17 mouse cellular contexts compared by ENCODE assay signal in the genomic region with DNA sequence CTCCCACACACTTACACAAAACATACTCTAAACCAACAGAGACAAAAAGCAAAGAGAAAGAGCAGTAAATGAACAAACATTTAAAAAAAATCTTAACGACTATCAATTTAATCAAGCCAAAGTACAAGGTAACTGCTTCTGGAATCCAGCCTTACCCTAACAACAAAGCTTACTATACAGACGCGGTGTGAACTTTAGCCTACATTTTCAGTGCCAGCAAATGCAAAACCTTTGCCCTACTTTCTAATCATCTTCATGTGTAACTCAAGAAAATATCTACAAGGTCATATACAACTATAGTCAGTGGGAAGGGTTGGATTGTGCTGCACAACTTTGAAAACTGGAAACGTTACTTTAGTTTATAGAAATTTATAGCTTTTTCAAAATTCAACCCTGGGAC. TPM values are rescaled to one million over a fixed set of nuclear protein-coding genes. Genes with fewer than 3 reads are reported as not detected.
DNase-seq lines count a peak whose midpoint lies in the region; ATAC-seq and TF ChIP-seq lines count a peak whose summit lies in the region.
"Had no signal": no experiment of that assay in that cellular context is flagged by ENCODE, and none has a peak within 500 bp of the region (broad histone marks: within the 10 kb centered on the region; RNA-seq: fewer than 3 reads in every experiment).

No protein-coding gene starts in this region.

- WGBS in heart, adult 2 months, result 33% methylated on average over 4 of the region's 4 CpGs
- WGBS in heart, embryonic 11.5 days (ENCODE audit: insufficient replicate concordance), result 79% methylated on average over 4 of the region's 4 CpGs
- 62% methylated on average over 4 of the region's 4 CpGs for WGBS in stomach, embryonic 16.5 days

- no peak for TF ChIP-seq EP300 in heart, adult 2 months (IDR thresholded peaks at IDR 0.05; ENCODE audit: insufficient read depth, low read depth, low read length)

- TF ChIP-seq POLR2A in heart, adult 2 months (IDR thresholded peaks at IDR 0.05; ENCODE audit: insufficient read depth, low read depth, low read length), result no peak

- no peak overlapping the region for H3K4me2 ChIP-seq in heart, embryonic 11.5 days
- H3K4me2 ChIP-seq in stomach, embryonic 16.5 days (ENCODE audit: low read depth, low read length), result peak overlapping the region; percentile 34; the same call in 1 of the 2 replicates
- H3K4me2 ChIP-seq: limb, embryonic 12.5 days had no signal

- no peaks in the 10 kb centered on the region for H3K9me3 ChIP-seq in heart, embryonic 11.5 days (replicated peaks; ENCODE audit: control insufficient read depth, low read length)
- no peaks in the 10 kb centered on the region for H3K9me3 ChIP-seq in stomach, embryonic 16.5 days (replicated peaks; ENCODE audit: control insufficient read depth, low read length)
- H3K9me3 ChIP-seq: limb, embryonic 12.5 days had no signal

- no peak for TF ChIP-seq CTCF in heart, adult 2 months (IDR thresholded peaks at IDR 0.05)

- no peak for ATAC-seq in heart, embryonic 11.5 days (replicated peaks; ENCODE audit: insufficient number of reproducible peaks, low FRiP score, low TSS enrichment)
- ATAC-seq in stomach, embryonic 16.5 days (ENCODE audit: insufficient read depth, low FRiP score), result no peak
- ATAC-seq in inflammation-experienced regulatory T-cells, adult 6 months, result no peak
- ATAC-seq: CD4-positive, CD25-positive, alpha-beta regulatory T cell, adult 4 months; forebrain, embryonic 16.5 days had no signal

- H3K27ac ChIP-seq in heart, adult 2 months, result peak overlapping the region; percentile 98
- H3K27ac ChIP-seq in heart, embryonic 11.5 days (ENCODE audit: low read depth, low read length), result no peak overlapping the region
- no peak overlapping the region for H3K27ac ChIP-seq in stomach, embryonic 16.5 days (ENCODE audit: low read length)
- H3K27ac ChIP-seq: limb, embryonic 12.5 days had no signal

- H3K27me3 ChIP-seq in heart, adult 2 months (ENCODE audit: control insufficient read depth, insufficient read depth, low read length), result no peaks in the 10 kb centered on the region
- no peaks in the 10 kb centered on the region for H3K27me3 ChIP-seq in heart, embryonic 11.5 days (ENCODE audit: control insufficient read depth, insufficient read depth, low read length)
- H3K27me3 ChIP-seq in stomach, embryonic 16.5 days (ENCODE audit: control insufficient read depth, insufficient read depth, low read length), result no peaks in the 10 kb centered on the region
- H3K27me3 ChIP-seq: limb, embryonic 12.5 days had no signal

- H3K36me3 ChIP-seq in heart, adult 2 months (ENCODE audit: control insufficient read depth, insufficient read depth, low read length), result peaks cover 29% of the 10 kb centered on the region
- peaks cover 1% of the 10 kb centered on the region; the same call in 1 of the 2 replicates for H3K36me3 ChIP-seq in heart, embryonic 11.5 days (ENCODE audit: control insufficient read depth, insufficient read depth, low read length)
- 0 out of 2 replicates have a peak, but pooled peaks cover under 1% of the 10 kb centered on the region for H3K36me3 ChIP-seq in stomach, embryonic 16.5 days (ENCODE audit: control insufficient read depth, insufficient read depth, low read length)

- peaks cover 6% of the 10 kb centered on the region; the same call in 1 of the 2 replicates for H3K79me2 ChIP-seq in heart, adult 2 months (replicated peaks; ENCODE audit: control insufficient read depth, insufficient read depth, low read length)

- intact Hi-C loops in heart, adult 2 months (cut with DNase I), result no loop called here

- peak overlapping the region; percentile 8 for H3K4me3 ChIP-seq in heart, adult 2 months
- no peak overlapping the region for H3K4me3 ChIP-seq in heart, embryonic 11.5 days (ENCODE audit: low read depth, low read length)
- H3K4me3 ChIP-seq in stomach, embryonic 16.5 days (replicated peaks; ENCODE audit: low read length), result no peak overlapping the region
- H3K4me3 ChIP-seq: limb, embryonic 12.5 days had no signal

- no peak for DNase-seq in heart, adult 2 months
- peak; percentile 5 for DNase-seq in retina, embryonic 14.5 days (ENCODE audit: low spot score)
- no peak for DNase-seq in retina, postnatal 1 day
- peak; percentile 69 for DNase-seq in kidney, adult 9 months
- DNase-seq in neural tube, embryonic 10.5 days (ENCODE audit: extremely low spot score, low spot score), result no peak
- DNase-seq: cerebellum, adult 9-11 months had no signal

- H3K4me1 ChIP-seq in heart, adult 2 months (ENCODE audit: control insufficient read depth, insufficient read depth, low read length), result peaks cover 4% of the 10 kb centered on the region
- H3K4me1 ChIP-seq in heart, embryonic 11.5 days (ENCODE audit: control insufficient read depth, insufficient read depth, low read length), result peaks cover 5% of the 10 kb centered on the region; the same call in 1 of the 2 replicates
- H3K4me1 ChIP-seq in stomach, embryonic 16.5 days (ENCODE audit: control insufficient read depth, insufficient read depth, low read length), result peaks cover 20% of the 10 kb centered on the region

- no peak overlapping the region for H3K9ac ChIP-seq in heart, adult 2 months (ENCODE audit: low read depth, low read length)
- H3K9ac ChIP-seq in heart, embryonic 11.5 days (ENCODE audit: low read depth, low read length), result no peak overlapping the region
- H3K9ac ChIP-seq in stomach, embryonic 16.5 days (ENCODE audit: low read length), result no peak overlapping the region
- H3K9ac ChIP-seq: limb, embryonic 12.5 days had no signal

RNA-seq across cellular contexts. Expression of gene Hadha, which starts 3.0 kb away (rescaled TPM):
- 1,000 to 10,000 TPM; 1,174 to 1,333 TPM for total RNA-seq in heart, adult 2 months (2021)
- 367 and 592 TPM in 2 replicates for polyA plus RNA-seq in heart, adult 2 months (2012; rRNA removed)
- polyA plus RNA-seq in heart, embryonic 11.5 days (2014; fragmentation: Nextera tagmentation; extraction: Ambion mirVana), result 129 and 172 TPM in 2 replicates
- polyA plus RNA-seq in stomach, embryonic 16.5 days (2015; fragmentation: Nextera tagmentation; extraction: Ambion mirVana), result 173 and 174 TPM in 2 replicates
- 10 to 100 TPM; 79.2 to 82.8 (median 79.2) TPM for polyA plus RNA-seq in inflammation-experienced regulatory T-cells, adult 6 months (2017; shearing (Covaris generic))

RNA-seq across cellular contexts. Expression of gene Hadhb, which starts 3.0 kb away (rescaled TPM):
- total RNA-seq in heart, adult 2 months (2021), result 1,000 to 10,000 TPM; 1,981 to 2,338 TPM
- 1,187 and 1,731 TPM in 2 replicates for polyA plus RNA-seq in heart, adult 2 months (2012; rRNA removed)
- 268 and 306 TPM in 2 replicates for polyA plus RNA-seq in heart, embryonic 11.5 days (2014; fragmentation: Nextera tagmentation; extraction: Ambion mirVana)
- 212 and 217 TPM in 2 replicates for polyA plus RNA-seq in stomach, embryonic 16.5 days (2015; fragmentation: Nextera tagmentation; extraction: Ambion mirVana)
- polyA plus RNA-seq in inflammation-experienced regulatory T-cells, adult 6 months (2017; shearing (Covaris generic)), result 100 to 1,000 TPM; 114 to 157 (median 125) TPM

RNA-seq across cellular contexts. Expression of gene 3110082J24Rik, which starts 46.1 kb away (rescaled TPM):
- not detected for total RNA-seq in heart, adult 2 months (2021)
- polyA plus RNA-seq in heart, adult 2 months (2012; rRNA removed), result not detected in 2 replicates
- not detected in 2 replicates for polyA plus RNA-seq in heart, embryonic 11.5 days (2014; fragmentation: Nextera tagmentation; extraction: Ambion mirVana)
- not detected in 2 replicates for polyA plus RNA-seq in stomach, embryonic 16.5 days (2015; fragmentation: Nextera tagmentation; extraction: Ambion mirVana)
- not detected for polyA plus RNA-seq in inflammation-experienced regulatory T-cells, adult 6 months (2017; shearing (Covaris generic))
- total RNA-seq: monocyte, adult 5-6 weeks had no signal
- polyA plus RNA-seq: CD4-positive, CD25-positive, alpha-beta regulatory T cell, adult 4 months; limb, embryonic 12.5 days; spleen, adult 2 months; urinary bladder, adult 2 months had no signal

RNA-seq across cellular contexts. Expression of gene Garem2, which starts 47.0 kb away (rescaled TPM):
- under 1 TPM; 0.07 to 0.13 TPM for total RNA-seq in heart, adult 2 months (2021)
- polyA plus RNA-seq in heart, adult 2 months (2012; rRNA removed), result 0.23 and 0.44 TPM in 2 replicates
- 0.21 and 0.23 TPM in 2 replicates for polyA plus RNA-seq in heart, embryonic 11.5 days (2014; fragmentation: Nextera tagmentation; extraction: Ambion mirVana)
- polyA plus RNA-seq in stomach, embryonic 16.5 days (2015; fragmentation: Nextera tagmentation; extraction: Ambion mirVana), result 0.07 and 0.12 TPM in 2 replicates
- polyA plus RNA-seq in inflammation-experienced regulatory T-cells, adult 6 months (2017; shearing (Covaris generic)), result not detected
- total RNA-seq: monocyte, adult 5-6 weeks had no signal
- polyA plus RNA-seq: CD4-positive, CD25-positive, alpha-beta regulatory T cell, adult 4 months; spleen, adult 2 months had no signal

RNA-seq across cellular contexts. Expression of gene Adgrf3, which starts 53.5 kb away (rescaled TPM):
- under 1 TPM in 1 of 2 experiments, not detected in 1; 0.20 TPM for total RNA-seq in heart, adult 2 months (2021)
- polyA plus RNA-seq in heart, adult 2 months (2012; rRNA removed), result 0.12 and 0.20 TPM in 2 replicates
- polyA plus RNA-seq in heart, embryonic 11.5 days (2014; fragmentation: Nextera tagmentation; extraction: Ambion mirVana), result 0.24 and 0.62 TPM in 2 replicates
- polyA plus RNA-seq in stomach, embryonic 16.5 days (2015; fragmentation: Nextera tagmentation; extraction: Ambion mirVana), result 0.37 and 0.41 TPM in 2 replicates
- polyA plus RNA-seq in inflammation-experienced regulatory T-cells, adult 6 months (2017; shearing (Covaris generic)), result under 1 TPM in 1 of 3 experiments, not detected in 2; 0.32 TPM
- total RNA-seq: layer of hippocampus, postnatal 25 days; monocyte, adult 5-6 weeks had no signal
- polyA plus RNA-seq: CD4-positive, CD25-positive, alpha-beta regulatory T cell, adult 4 months; embryonic facial prominence, embryonic 11.5 days; forebrain, embryonic 16.5 days; limb, embryonic 12.5 days; urinary bladder, adult 2 months had no signal

Comparison
In these comparisons a context has a peak if more than half of its experiments do, and no peak if none do; other contexts are left out.
1. DNase-seq: peak in retina, embryonic 14.5 days (single experiment) and kidney, adult 9 months (single experiment); none in heart, adult 2 months (0 of 2), retina, postnatal 1 day (single experiment) and neural tube, embryonic 10.5 days (single experiment).